Comparison of ENCODE assay signal across 11 mouse cellular contexts in the genomic region with DNA sequence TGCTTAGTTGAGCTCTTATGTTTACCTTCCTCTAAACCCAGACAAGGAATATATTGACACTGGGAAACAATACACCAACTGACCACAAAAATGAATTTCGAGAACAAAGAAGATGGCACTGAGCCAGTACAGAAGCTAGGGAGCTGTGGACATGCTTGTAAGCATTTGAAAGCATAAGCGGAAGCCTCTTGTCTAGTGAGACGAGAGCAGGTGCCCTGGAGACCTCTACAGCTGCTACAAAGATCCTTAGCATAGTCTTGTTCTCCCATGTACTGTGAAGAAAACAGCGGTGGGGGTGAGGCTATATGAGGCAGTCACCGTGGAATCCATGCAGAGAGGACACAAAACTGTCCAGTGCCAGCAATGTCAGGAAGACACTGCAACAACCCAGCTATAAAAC. TPM values are rescaled to one million over a fixed set of nuclear protein-coding genes. Genes with fewer than 3 reads are reported as not detected.
DNase-seq lines count a peak whose midpoint lies in the region; ATAC-seq and TF ChIP-seq lines count a peak whose summit lies in the region.
"Had no signal": no experiment of that assay in that cellular context is flagged by ENCODE, and none has a peak within 500 bp of the region (broad histone marks: within the 10 kb centered on the region; RNA-seq: fewer than 3 reads in every experiment).

No protein-coding gene starts in this region.

- WGBS in kidney, postnatal 0 days = 53% methylated on average over 5 of the region's 5 CpGs
- 88% methylated on average over 5 of the region's 5 CpGs for WGBS in kidney, embryonic 14.5 days
- 43% methylated on average over 5 of the region's 5 CpGs for WGBS in midbrain, embryonic 13.5 days
- 26% methylated on average over 5 of the region's 5 CpGs for WGBS in midbrain, postnatal 0 days

- no peaks in the 10 kb centered on the region for H3K79me2 ChIP-seq in myocyte (ENCODE audit: control insufficient read depth, insufficient read depth)

- no peak overlapping the region for H3K4me2 ChIP-seq in kidney, postnatal 0 days (ENCODE audit: low read length)
- H3K4me2 ChIP-seq in kidney, embryonic 14.5 days (replicated peaks; ENCODE audit: low read depth, low read length) = no peak overlapping the region
- H3K4me2 ChIP-seq in midbrain, embryonic 13.5 days (replicated peaks) = no peak overlapping the region
- no peak overlapping the region for H3K4me2 ChIP-seq in midbrain, postnatal 0 days (ENCODE audit: low read depth, low read length, poor library complexity, severe bottlenecking)
- peak overlapping the region; percentile 0 for H3K4me2 ChIP-seq in myocyte (ENCODE audit: low read depth)
- H3K4me2 ChIP-seq: embryonic facial prominence, embryonic 12.5 days had no signal

- ATAC-seq in kidney, postnatal 0 days (replicated peaks; ENCODE audit: low FRiP score, low read depth) = no peak
- ATAC-seq in kidney, embryonic 14.5 days (ENCODE audit: low FRiP score, low TSS enrichment) = no peak
- ATAC-seq in midbrain, embryonic 13.5 days = peak; percentile 60; the same call in 1 of the 2 replicates
- no peak for ATAC-seq in midbrain, postnatal 0 days (ENCODE audit: low FRiP score)
- ATAC-seq: forebrain, embryonic 16.5 days had no signal

- TF ChIP-seq CTCF in kidney, postnatal 0 days (IDR thresholded peaks at IDR 0.05; ENCODE audit: low read depth) = no peak
- TF ChIP-seq CTCF in midbrain, postnatal 0 days (IDR thresholded peaks at IDR 0.05) = no peak
- TF ChIP-seq CTCF in embryonic fibroblast, embryonic 13.5 days (IDR thresholded peaks at IDR 0.05; ENCODE audit: borderline replicate concordance, insufficient read depth, low read length) = no peak

- H3K4me1 ChIP-seq in kidney, postnatal 0 days (replicated peaks; ENCODE audit: insufficient read depth, low read length) = peaks cover 2% of the 10 kb centered on the region; the same call in 1 of the 2 replicates
- peaks cover 4% of the 10 kb centered on the region for H3K4me1 ChIP-seq in kidney, embryonic 14.5 days (ENCODE audit: control insufficient read depth, insufficient read depth, low read length)
- H3K4me1 ChIP-seq in midbrain, embryonic 13.5 days (replicated peaks) = peaks cover 9% of the 10 kb centered on the region; the same call in 1 of the 2 replicates
- H3K4me1 ChIP-seq in midbrain, postnatal 0 days (ENCODE audit: insufficient read depth, low read length) = no peaks in the 10 kb centered on the region
- H3K4me1 ChIP-seq in embryonic fibroblast, embryonic 13.5 days (ENCODE audit: control insufficient read depth, insufficient read depth, low read length) = peaks cover 16% of the 10 kb centered on the region

- no peak for TF ChIP-seq POLR2A in embryonic fibroblast, embryonic 13.5 days (IDR thresholded peaks at IDR 0.05; ENCODE audit: low read depth, low read length)
- TF ChIP-seq POLR2A in myocyte (IDR thresholded peaks at IDR 0.05; ENCODE audit: insufficient read length, low read depth) = no peak

- no peaks in the 10 kb centered on the region for H3K27me3 ChIP-seq in kidney, postnatal 0 days (ENCODE audit: insufficient read depth, low read length)
- H3K27me3 ChIP-seq in kidney, embryonic 14.5 days (ENCODE audit: control insufficient read depth, insufficient read depth, low read length) = no peaks in the 10 kb centered on the region
- H3K27me3 ChIP-seq in midbrain, embryonic 13.5 days = no peaks in the 10 kb centered on the region
- H3K27me3 ChIP-seq in midbrain, postnatal 0 days (ENCODE audit: insufficient read depth, low read length) = no peaks in the 10 kb centered on the region
- H3K27me3 ChIP-seq in myocyte (ENCODE audit: control insufficient read depth, insufficient read depth, insufficient read length) = no peaks in the 10 kb centered on the region
- H3K27me3 ChIP-seq: embryonic facial prominence, embryonic 12.5 days had no signal

- peaks cover 57% of the 10 kb centered on the region for H3K36me3 ChIP-seq in kidney, postnatal 0 days (ENCODE audit: insufficient read depth, low read length)
- H3K36me3 ChIP-seq in kidney, embryonic 14.5 days (ENCODE audit: control insufficient read depth, insufficient read depth, low read length) = peaks cover 69% of the 10 kb centered on the region
- peaks cover 90% of the 10 kb centered on the region for H3K36me3 ChIP-seq in midbrain, embryonic 13.5 days
- H3K36me3 ChIP-seq in midbrain, postnatal 0 days (ENCODE audit: insufficient read depth, low read length) = peaks cover 15% of the 10 kb centered on the region; the same call in 1 of the 2 replicates
- H3K36me3 ChIP-seq in myocyte (ENCODE audit: control insufficient read depth, insufficient read depth) = peaks cover 37% of the 10 kb centered on the region

- DNase-seq in kidney, postnatal 0 days (ENCODE audit: low spot score) = peak; percentile 30
- DNase-seq in midbrain, postnatal 0 days (ENCODE audit: low spot score) = no peak
- no peak for DNase-seq in left cerebral cortex, adult 11 months (ENCODE audit: low spot score)
- DNase-seq: cerebellum, adult 8-10 months had no signal

- H3K4me3 ChIP-seq in kidney, postnatal 0 days (replicated peaks; ENCODE audit: low read depth, low read length) = no peak overlapping the region
- H3K4me3 ChIP-seq in kidney, embryonic 14.5 days (ENCODE audit: low read length) = no peak overlapping the region
- H3K4me3 ChIP-seq in midbrain, embryonic 13.5 days (replicated peaks) = no peak overlapping the region
- H3K4me3 ChIP-seq in midbrain, postnatal 0 days (ENCODE audit: low read depth, low read length) = no peak overlapping the region
- no peak overlapping the region for H3K4me3 ChIP-seq in embryonic fibroblast, embryonic 13.5 days (ENCODE audit: insufficient read depth, low read length)
- H3K4me3 ChIP-seq in myocyte = no peak overlapping the region
- H3K4me3 ChIP-seq: embryonic facial prominence, embryonic 12.5 days had no signal

- H3ac ChIP-seq in myocyte (ENCODE audit: control insufficient read depth, insufficient read length) = no peak overlapping the region

- no peak overlapping the region for H3K9ac ChIP-seq in kidney, postnatal 0 days (ENCODE audit: low read depth, low read length)
- H3K9ac ChIP-seq in kidney, embryonic 14.5 days (ENCODE audit: low read depth, low read length) = no peak overlapping the region
- H3K9ac ChIP-seq in midbrain, embryonic 13.5 days (replicated peaks) = no peak overlapping the region
- no peak overlapping the region for H3K9ac ChIP-seq in midbrain, postnatal 0 days (replicated peaks; ENCODE audit: low read length, poor library complexity, severe bottlenecking)
- H3K9ac ChIP-seq: embryonic facial prominence, embryonic 12.5 days; liver, embryonic 14.5 days had no signal

- peak overlapping the region; percentile 31; the same call in 1 of the 2 replicates for H3K27ac ChIP-seq in kidney, postnatal 0 days
- H3K27ac ChIP-seq in kidney, embryonic 14.5 days (ENCODE audit: low read depth, low read length) = no peak overlapping the region
- H3K27ac ChIP-seq in midbrain, embryonic 13.5 days = peak overlapping the region; percentile 22
- H3K27ac ChIP-seq in midbrain, postnatal 0 days (ENCODE audit: low read depth, low read length) = no peak overlapping the region
- H3K27ac ChIP-seq in embryonic fibroblast, embryonic 13.5 days (ENCODE audit: insufficient read depth, low read length) = peak overlapping the region; percentile 70; the same call in 1 of the 2 replicates
- H3K27ac ChIP-seq: embryonic facial prominence, embryonic 12.5 days; liver, embryonic 14.5 days had no signal

- H3K9me3 ChIP-seq in kidney, postnatal 0 days (replicated peaks; ENCODE audit: low read length) = no peaks in the 10 kb centered on the region
- H3K9me3 ChIP-seq in kidney, embryonic 14.5 days (ENCODE audit: control insufficient read depth, low read length) = no peaks in the 10 kb centered on the region
- no peaks in the 10 kb centered on the region for H3K9me3 ChIP-seq in midbrain, embryonic 13.5 days
- H3K9me3 ChIP-seq in midbrain, postnatal 0 days (ENCODE audit: low read length) = no peaks in the 10 kb centered on the region
- H3K9me3 ChIP-seq: embryonic facial prominence, embryonic 12.5 days had no signal

TF ChIP-seq in myocyte, 11 proteins besides CTCF, POLR2A, EP300 and RAD21:
- TF ChIP-seq MYOD1 (IDR thresholded peaks at IDR 0.05; ENCODE audit: control insufficient read depth in 1 of 3, insufficient read length in 2 of 3, low read depth in 2 of 3) (peak in 2 of 3 experiments; percentile 43 to 47), TCF12 (IDR thresholded peaks at IDR 0.05; ENCODE audit: insufficient read depth, poor library complexity, severe bottlenecking) (no peak)

RNA-seq across cellular contexts. Expression of a gene that starts 4.5 kb away (rescaled TPM):
- 2.2 and 3.2 TPM in 2 replicates for polyA plus RNA-seq in kidney, postnatal 0 days (2015; fragmentation: Nextera tagmentation; extraction: Ambion mirVana)
- 1.8 and 2.3 TPM in 2 replicates for polyA plus RNA-seq in kidney, embryonic 14.5 days (2014; fragmentation: Nextera tagmentation; extraction: Ambion mirVana)
- 1.7 and 2.2 TPM in 2 replicates for polyA plus RNA-seq in midbrain, embryonic 13.5 days (2015; fragmentation: Nextera tagmentation; extraction: Ambion mirVana)
- total RNA-seq in midbrain, postnatal 0 days (2014; rRNA removed) = 0.28 and 0.60 TPM in 2 replicates
- 0.60 and 0.63 TPM in 2 replicates for polyA plus RNA-seq in midbrain, postnatal 0 days (2015; fragmentation: Nextera tagmentation; extraction: Ambion mirVana)
- polyA plus RNA-seq in embryonic fibroblast, embryonic 13.5 days (2011; ENCODE audit: insufficient read length, low read depth, missing spikeins) = 0.65 and 0.87 TPM in 2 replicates
- 8.0 TPM for polyA plus RNA-seq in myocyte (2012; fragmentation: generic; extraction: Trizol)

Comparison
In these comparisons a context has a peak if more than half of its experiments do, and no peak if none do; other contexts are left out.
1. H3K27ac ChIP-seq: peak in kidney, postnatal 0 days (single experiment), midbrain, embryonic 13.5 days (single experiment) and embryonic fibroblast, embryonic 13.5 days (single experiment); none in kidney, embryonic 14.5 days (single experiment) and midbrain, postnatal 0 days (single experiment).